Mouse (Mus musculus): ENCODE measurements around the gene Aph1c.
"Not testable (repeated sequence)": the region's sequence is repeated elsewhere in the genome, so short reads cannot be mapped to it uniquely, and the experiment has no call there.

Aph1c gene

DNA sequence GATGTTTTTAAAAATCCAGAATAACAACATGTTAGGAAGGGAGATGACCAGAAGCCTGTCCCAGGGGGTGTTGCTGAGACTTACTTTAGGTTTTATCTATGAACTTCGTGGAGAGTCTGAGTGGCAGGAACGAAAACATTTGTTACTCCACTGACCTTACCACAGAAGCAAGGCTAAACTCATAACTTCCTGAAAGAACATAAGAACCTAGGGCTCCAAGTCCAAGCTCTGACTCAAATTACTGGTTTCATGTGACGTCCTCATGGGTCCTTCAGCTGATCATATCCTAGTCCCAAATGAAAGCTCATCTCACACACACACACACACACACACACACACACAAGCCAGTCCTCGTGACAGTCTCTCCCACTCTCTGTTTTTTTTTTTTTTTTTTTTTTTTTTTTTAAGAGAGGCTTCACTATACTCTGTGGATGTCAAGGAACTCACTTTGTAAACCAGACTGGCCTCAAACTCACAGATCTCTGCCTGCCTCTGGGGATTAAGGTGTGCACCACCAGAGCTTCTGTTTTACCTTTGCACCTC, 2.1 kb downstream of the Aph1c start:
- DNase-seq (ENCODE audit: low spot score in 2 of 2), result no peak

DNA sequence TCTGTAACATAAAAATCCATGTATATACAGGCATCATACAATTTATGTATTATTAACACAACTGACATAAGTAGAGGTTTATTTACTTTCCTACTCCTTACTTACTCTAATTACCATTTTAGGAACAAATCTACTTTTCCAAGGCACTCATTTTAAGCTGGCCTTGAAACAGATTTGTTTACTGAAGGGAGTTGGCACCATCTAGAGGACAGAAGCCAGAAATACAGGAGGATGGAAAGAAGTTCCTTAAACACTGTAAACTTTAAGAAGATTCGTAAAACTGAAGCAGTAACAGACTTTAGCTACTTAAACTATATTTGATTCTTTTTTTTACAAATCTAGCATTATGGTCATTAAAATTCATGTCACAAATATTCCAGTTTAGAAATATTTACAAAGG, 8.5 kb downstream of the Aph1c start:
- DNase-seq (ENCODE audit: low spot score in 2 of 2), result no peak

DNA sequence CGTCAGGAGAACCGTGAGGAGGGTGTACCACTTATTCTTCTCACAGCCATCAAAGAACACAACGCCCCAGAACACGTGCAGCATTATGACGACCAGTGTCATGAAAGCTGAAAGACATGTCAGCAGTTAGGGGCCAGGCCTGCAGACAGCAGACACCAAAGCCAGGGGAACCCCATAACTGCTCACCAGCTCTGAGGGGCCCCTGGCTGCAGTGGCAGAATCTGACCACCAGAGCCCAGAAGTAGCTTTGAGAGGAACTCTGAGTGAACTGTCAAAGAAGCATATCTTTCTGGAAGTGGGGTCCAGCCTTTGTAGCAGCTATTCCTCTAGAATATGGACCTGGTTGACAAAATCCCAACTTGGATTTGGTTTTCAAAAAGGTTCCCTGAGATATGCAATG, 12.3 kb downstream of the Aph1c start:
- DNase-seq (ENCODE audit: low spot score in 2 of 2), result not testable (repeated sequence)

DNA sequence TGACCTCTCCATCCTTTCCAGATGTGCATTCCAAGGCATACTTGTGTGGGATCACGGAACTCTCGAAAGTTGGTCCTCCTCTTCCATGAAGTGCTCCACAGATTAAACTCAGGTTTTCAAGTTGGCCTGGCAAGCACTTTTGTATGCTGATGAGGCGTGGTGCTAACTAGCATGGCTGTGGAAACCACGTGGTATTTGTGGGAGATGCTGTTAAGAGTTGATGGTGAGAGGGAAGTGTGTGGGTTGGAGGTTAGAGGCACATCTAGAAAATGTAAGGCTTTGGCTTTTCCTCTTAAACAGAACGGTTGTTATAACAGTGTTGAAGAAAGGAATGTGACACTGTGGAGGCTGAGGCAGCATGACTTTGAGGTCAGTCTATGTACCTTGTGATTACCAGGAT, 13.5 kb downstream of the Aph1c start:
- no peak for DNase-seq (ENCODE audit: low spot score in 2 of 2)

DNA sequence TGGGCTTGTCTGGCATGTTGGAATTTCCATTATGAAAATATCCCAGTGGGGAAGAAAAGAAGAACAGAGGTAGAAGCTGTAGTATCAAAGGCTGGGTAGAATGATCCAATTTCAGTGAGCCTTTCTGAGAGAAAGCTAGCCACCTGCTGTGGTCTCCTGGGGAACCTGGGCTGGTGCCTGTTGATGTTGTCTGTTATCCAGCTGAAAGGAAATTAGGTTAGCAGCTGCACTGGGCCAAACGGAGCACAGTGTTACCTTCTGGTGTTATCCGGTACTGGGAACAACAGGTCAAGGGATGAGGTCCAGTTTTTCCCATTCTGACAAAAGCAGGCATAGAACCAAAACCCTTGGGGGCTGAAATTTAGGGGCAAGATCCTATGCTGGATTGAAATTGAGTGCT, 21.1 kb downstream of the Aph1c start:
- DNase-seq (ENCODE audit: low spot score in 2 of 2), result no peak

DNA sequence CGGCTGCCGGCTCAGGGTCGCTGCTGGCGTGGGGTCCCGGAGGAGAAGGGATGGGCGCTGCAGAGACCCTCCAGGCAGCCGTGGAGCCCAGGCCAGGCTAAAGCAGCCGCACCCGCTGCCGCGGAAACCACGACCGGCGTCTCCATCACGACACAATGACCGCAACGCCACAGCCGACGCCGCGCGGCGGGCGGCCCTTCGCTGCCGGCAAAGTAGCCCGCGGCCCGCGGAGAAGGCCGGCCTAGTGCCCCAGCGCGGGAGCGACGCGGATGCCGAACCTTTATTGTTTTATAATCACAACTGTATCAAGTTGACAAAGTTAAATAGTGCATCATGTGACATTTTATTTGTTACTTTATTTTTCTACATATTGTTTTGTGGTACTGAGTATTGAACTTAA, 28.6 kb downstream of the Aph1c start:
- not testable (repeated sequence) for DNase-seq (ENCODE audit: low spot score in 2 of 2)

DNA sequence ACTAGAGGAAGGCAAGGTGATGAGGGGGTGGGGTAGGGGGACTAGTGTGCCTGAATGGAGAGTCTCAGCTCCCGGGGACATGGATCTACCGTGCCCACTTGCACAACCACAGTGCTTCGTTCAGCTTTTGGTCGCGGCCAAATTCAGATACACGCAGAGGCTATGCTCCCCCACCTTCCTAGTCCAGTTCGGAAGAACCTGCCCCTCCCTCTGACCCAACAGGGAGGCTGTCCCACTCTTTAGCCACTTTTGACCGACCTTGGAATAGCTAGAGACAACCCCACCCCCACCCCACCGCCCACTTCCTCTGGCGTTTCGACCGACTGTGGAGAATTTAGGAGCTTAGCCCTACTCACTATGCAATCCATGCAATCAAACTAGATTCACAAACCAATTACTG, 32.6 kb downstream of the Aph1c start:
- DNase-seq (ENCODE audit: low spot score in 2 of 2), result no peak

DNA sequence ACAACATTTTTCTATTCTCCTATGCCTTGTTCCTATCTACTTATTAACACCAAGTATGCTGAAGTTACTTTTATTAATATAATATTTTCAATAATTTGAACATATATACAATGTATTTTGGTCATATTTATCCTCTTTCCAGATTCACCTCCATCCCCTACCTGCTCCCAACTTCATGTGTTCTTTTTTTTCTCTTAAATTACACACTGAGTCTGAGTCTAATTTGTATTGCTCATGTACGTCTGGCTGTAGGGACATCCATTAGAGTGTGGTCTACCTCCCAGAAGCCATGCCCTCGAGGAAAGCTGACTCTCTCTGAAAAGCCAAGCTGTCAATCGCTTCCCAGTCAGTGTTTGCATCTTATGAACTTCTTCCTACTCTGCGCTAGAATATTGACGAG, 37.8 kb downstream of the Aph1c start, which contains the start of gene Gm10647:
Gene Gm10647, plus strand, starts transcription at position 301 of the 400 bp plus-strand sequence.
- DNase-seq (ENCODE audit: low spot score in 2 of 2), result no peak

DNA sequence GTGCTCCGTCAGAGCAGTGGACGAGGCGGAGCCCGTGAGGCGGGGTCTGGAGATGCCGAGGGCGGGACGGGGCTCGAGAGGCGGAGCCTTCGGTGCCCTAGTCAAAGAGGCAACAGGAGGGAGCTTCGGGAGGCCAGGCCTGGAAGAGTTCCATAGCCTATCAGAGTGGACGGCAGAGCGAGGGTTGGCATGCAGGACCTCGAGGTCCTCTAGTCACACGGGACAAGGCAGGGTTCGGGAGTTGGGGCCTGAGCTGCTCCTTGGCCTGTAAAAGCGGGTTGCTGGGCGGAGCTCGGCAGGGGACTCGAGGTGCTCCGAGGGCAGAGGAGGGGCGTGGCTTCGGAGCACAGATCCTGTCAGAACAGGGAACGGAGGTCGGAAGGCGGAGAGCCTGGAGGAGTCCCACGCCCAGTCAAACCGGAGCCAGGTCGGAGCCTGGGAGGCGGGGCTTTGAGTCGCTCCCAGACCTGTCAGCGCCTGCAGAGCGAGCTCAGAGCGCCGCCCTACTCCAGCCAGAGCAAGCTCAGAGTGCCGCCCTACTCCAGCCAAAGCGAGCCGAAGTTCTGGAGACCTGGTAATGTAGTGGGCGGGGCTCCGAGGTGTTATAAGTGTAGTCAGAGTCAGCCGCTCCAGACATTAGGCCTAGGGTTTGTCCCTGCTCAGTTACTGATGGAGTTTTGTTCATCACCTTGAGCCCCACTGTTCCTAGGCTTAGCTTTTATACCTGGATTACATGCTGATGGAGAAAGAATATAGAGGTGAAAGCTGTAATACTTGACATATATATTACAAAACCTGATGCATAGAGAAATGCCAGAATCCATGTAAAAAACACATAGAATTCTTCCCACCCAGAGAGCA, 38.8 kb downstream of the Aph1c start, which contains the start of gene Aph1b:
Gene Aph1b, minus strand, starts transcription at position 27 of the 861 bp plus-strand sequence.
- DNase-seq (ENCODE audit: low spot score in 2 of 2), result peak; percentile 63 to 88

DNA sequence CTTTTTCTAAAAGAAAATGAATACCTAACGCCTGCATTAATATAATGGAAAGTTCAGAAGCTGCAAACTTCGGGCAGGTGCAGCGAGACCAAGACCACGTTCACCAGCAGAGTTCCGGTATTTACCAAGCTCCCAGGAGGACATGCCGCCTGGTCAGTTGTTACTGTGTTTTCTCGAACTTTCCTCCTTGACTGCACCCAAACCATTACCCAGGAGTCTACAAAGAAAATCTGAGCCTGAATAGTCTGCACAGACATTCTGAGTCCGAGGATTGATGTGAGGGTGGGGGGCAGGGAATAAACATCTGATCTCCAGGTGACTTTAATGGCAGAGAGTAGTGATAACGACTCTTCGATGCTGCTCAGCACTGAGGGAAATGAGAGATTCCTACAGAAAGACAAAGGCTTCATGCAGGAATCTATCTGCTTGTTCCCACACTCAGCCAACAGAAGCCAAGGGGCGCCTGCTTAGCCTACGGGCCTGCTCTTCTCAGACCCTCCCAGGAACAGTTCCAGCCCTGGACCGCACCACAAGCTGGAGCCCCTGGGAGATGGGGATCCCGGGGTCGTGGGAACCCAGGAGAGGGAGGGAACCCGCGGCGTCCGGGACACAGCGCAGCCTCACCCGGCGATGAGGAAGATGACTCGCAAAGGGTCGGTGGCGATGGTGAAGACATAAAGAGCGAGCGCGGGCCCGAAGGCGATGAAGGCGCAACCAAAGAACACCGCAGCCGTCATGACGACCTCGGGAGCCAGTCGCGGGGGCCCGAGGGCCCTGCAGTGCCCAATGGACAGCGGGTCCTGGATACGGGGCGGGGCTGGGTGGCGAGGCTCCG, 39.7 kb downstream of the Aph1c start:
- DNase-seq (ENCODE audit: low spot score in 2 of 2), result peak in 1 of 2 experiments; percentile 82

DNA sequence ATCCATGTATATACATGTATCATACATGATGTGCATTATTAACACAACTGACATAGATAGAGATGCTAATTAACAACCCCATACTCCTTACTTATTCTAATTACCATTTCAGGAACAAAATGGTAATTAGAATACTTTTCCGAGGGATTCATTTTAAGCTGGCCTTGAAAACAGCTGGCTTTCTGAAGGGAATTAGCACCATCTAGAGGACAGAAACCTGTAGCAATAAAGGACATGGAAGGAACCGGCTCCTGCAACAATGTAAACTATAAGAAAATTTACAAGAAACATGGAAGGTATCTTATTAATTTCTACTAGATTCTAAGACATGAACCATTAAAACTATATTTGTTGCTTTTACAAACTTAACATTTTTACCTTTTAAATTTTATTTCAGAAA, 46.7 kb downstream of the Aph1c start:
- DNase-seq (ENCODE audit: low spot score in 2 of 2), result no peak

DNA sequence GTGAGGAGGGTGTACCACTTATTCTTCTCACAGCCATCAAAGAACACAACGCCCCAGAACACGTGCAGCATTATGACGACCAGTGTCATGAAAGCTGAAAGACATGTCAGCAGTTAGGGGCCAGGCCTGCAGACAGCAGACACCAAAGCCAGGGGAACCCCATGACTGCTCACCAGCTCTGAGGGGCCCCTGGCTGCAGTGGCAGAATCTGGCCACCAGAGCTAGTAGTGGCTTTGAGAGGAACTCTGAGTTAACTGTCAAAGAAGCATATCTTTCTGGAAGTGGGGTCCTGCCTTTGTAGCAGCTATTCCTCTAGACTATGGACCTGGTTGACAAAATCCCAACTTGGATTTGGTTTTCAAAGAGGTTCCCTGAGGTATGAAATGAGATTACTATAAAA, 50.0 kb downstream of the Aph1c start:
- not testable (repeated sequence) for DNase-seq (ENCODE audit: low spot score in 2 of 2)

DNA sequence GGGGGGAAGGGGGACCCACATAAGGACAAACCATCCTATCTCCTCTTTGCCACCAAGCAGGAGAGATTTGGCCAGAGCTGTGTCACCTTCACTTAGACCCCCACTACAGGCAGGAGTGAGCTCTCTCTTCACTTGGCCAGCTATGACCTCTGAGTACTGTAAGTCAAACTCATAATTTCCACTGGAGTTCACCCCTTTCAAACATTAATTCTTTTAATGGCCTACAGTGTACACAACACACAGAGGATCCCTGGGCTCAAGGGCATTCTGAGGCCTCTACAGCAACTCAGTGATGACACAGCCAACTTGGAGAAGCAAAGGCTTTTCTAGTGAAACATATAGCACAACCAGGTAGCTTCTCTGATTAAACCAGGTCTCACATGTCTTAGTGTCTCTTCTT, 63.8 kb downstream of the Aph1c start:
- no peak for DNase-seq (ENCODE audit: low spot score in 2 of 2)

DNA sequence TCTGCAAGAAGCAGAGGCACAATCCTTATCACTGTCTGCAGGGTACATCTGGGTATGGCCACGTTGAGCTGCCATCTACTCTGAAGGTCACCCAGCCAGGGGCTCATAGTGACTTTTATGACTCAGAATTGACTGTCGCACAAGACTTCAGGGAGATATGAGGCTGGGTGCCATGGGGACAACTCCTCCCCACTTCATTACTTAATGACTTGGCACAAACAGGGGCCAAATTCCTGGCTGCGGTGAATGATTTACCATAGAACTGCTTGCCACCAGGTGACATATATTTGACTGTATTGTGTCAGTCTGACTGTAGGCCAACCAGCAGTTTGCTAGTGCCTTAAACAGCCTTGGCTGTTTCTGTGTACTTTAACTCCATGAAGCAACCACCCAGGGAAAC, 65.3 kb downstream of the Aph1c start:
- DNase-seq (ENCODE audit: low spot score in 2 of 2), result no peak

DNA sequence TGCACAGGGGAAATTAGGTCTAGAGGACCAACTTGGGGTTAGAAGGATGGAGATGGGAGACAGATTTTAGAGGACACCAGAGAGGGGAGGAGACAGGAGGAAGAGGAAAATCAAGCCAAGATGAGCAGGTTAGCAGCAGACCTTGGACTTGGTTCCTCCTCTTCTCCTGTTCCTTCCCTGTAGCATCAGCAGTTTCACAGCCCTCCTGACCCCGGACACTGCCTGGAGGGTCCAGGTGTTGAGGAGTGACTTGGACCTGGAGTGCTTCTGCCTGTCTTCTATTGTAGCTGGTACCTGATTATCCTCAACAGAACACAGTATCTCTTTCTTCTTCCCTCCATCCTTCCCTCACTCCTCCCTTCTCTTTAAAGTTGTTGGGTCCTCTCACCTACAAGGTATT, 65.8 kb downstream of the Aph1c start:
- DNase-seq (ENCODE audit: low spot score in 2 of 2), result no peak
